Mouse (Mus musculus) adrenal gland, postnatal 36 days (tissue): ENCODE results near the gene Camkv. TPM values are rescaled to one million over a fixed set of nuclear protein-coding genes. Genes with fewer than 3 reads are reported as not detected.

Experiments used
- DNase-seq, 2 experiments: peaks; one replicate each; pipeline ENCODE4 v3.0.0; 2021; ENCODE audit warnings: mixed read lengths in 1 of 2
- total RNA-seq, 2 experiments: library from RNA; stranded (reverse); gene quantifications; 2 replicates each; pipeline ENCODE4 v1.2.3; 2021

The Camkv gene
- total RNA-seq, 2 experiments from 2014 or later = 2.9 to 3.6 TPM

GRCm38 (mm10) chr9:107962916-107963315 is 27.4 kb downstream of the Camkv start:
- no peak for DNase-seq

- DNase-seq = peak; percentile 85 to 91
These were observed 28.2 kb downstream of the Camkv start for GRCm38 (mm10) chr9:107963700-107964099.

- no peak for DNase-seq
These were observed 29.2 kb downstream of the Camkv start for GRCm38 (mm10) chr9:107964681-107965080.

- no peak for DNase-seq
These were observed 31.2 kb downstream of the Camkv start for GRCm38 (mm10) chr9:107966676-107967075.

GRCm38 (mm10) chr9:107967437-107967836 is 32.0 kb downstream of the Camkv start:
- DNase-seq = no peak

- DNase-seq = no peak
These were observed 33.1 kb downstream of the Camkv start for GRCm38 (mm10) chr9:107968531-107968930.

- DNase-seq = no peak
These were observed 34.8 kb downstream of the Camkv start for GRCm38 (mm10) chr9:107970311-107970710.

- DNase-seq = no peak
These were observed 36.4 kb downstream of the Camkv start for GRCm38 (mm10) chr9:107971690-107972541.

GRCm38 (mm10) chr9:107974491-107975171 is 39.2 kb downstream of the Camkv start:
- DNase-seq = no peak

GRCm38 (mm10) chr9:107975399-107976386 is 40.2 kb downstream of the Camkv start, which contains the start of gene Uba7:
Gene Uba7, plus strand, starts transcription at chr9:107975505.
- DNase-seq = peak in 1 of 2 experiments; percentile 35

- no peak for DNase-seq
These were observed 43.3 kb downstream of the Camkv start for GRCm38 (mm10) chr9:107978815-107979214.

GRCm38 (mm10) chr9:107981684-107982605 is 46.5 kb downstream of the Camkv start:
- no peak for DNase-seq

GRCm38 (mm10) chr9:107982681-107983346 is 47.3 kb downstream of the Camkv start, which contains the start of gene Gm20661:
Gene Gm20661, plus strand, starts transcription at chr9:107983058.
- peak; percentile 61 to 74 for DNase-seq

GRCm38 (mm10) chr9:107983421-107983890 is 48.0 kb downstream of the Camkv start:
- DNase-seq = peak; percentile 68 to 85

GRCm38 (mm10) chr9:107984052-107984753 is 48.7 kb downstream of the Camkv start:
- DNase-seq = no peak

- no peak for DNase-seq
These were observed 49.2 kb downstream of the Camkv start for GRCm38 (mm10) chr9:107984754-107985055.

GRCm38 (mm10) chr9:107985131-107986119 is 50.0 kb downstream of the Camkv start, which contains the start of gene Inka1:
Gene Inka1, minus strand, starts transcription at chr9:107985879.
- peak; percentile 92 to 97 for DNase-seq

GRCm38 (mm10) chr9:107986376-107986775 is 50.9 kb downstream of the Camkv start:
- DNase-seq = peak; percentile 87 to 92
